31 mouse cellular contexts compared by ENCODE assay signal in genomic region chr1:179776831-179777230, GRCm38 (mm10). TPM values are rescaled to one million over a fixed set of nuclear protein-coding genes. Genes with fewer than 3 reads are reported as not detected.
"Had no signal": no experiment of that assay in that cellular context is flagged by ENCODE, and none has a peak within 500 bp of the region (broad histone marks: within the 10 kb centered on the region; RNA-seq: fewer than 3 reads in every experiment).

No protein-coding gene starts in this region.

- H3K4me3 ChIP-seq: layer of hippocampus, adult 2 months; left cerebral cortex, adult 2 months; neural tube, embryonic 12.5 days; neural tube, embryonic 15.5 days had no signal

- ATAC-seq: inflammation-experienced regulatory T-cells, adult 6 months; intestine, postnatal 0 days; liver, postnatal 0 days had no signal

- H3K4me1 ChIP-seq: neural tube, embryonic 12.5 days; neural tube, embryonic 15.5 days had no signal

- DNase-seq: kidney, adult 2 months; kidney, postnatal 25 days; layer of hippocampus, adult 9-11 months; liver, postnatal 0 days; midbrain, embryonic 14.5 days; retina, postnatal 1 day; thymus, adult 18-20 months; thymus, postnatal 36 days had no signal

- H3K27ac ChIP-seq: kidney, postnatal 0 days; layer of hippocampus, adult 2 months; left cerebral cortex, adult 2 months; liver, embryonic 14.5 days; neural tube, embryonic 12.5 days; neural tube, embryonic 15.5 days had no signal

- H3K4me2 ChIP-seq: liver, embryonic 11.5 days; midbrain, embryonic 11.5 days; neural tube, embryonic 12.5 days; neural tube, embryonic 15.5 days had no signal

- H3K9me3 ChIP-seq: neural tube, embryonic 12.5 days; neural tube, embryonic 15.5 days had no signal

- H3K9ac ChIP-seq: liver, embryonic 14.5 days; liver, postnatal 0 days; neural tube, embryonic 12.5 days; neural tube, embryonic 15.5 days had no signal

- H3K27me3 ChIP-seq: neural tube, embryonic 12.5 days; neural tube, embryonic 15.5 days had no signal

RNA-seq across cellular contexts. Expression of gene Gm10518, which starts 26.3 kb away (rescaled TPM):
- total RNA-seq: layer of hippocampus, adult 2 months; layer of hippocampus, postnatal 25 days; left cerebral cortex, postnatal 10 days; left cerebral cortex, postnatal 36 days; megakaryocyte progenitor cell, adult 5-6 weeks; midbrain, postnatal 0 days had no signal
- polyA plus RNA-seq: inflammation-experienced regulatory T-cells, adult 6 months; intestine, postnatal 0 days; kidney, adult 2 months; kidney, postnatal 0 days; large intestine, adult 2 months; limb, embryonic 14.5 days; midbrain, embryonic 14.5 days; midbrain, postnatal 0 days; neural tube, embryonic 15.5 days; small intestine, adult 2 months; spleen, adult 2 months; stomach, embryonic 16.5 days; urinary bladder, adult 2 months had no signal

RNA-seq across cellular contexts. Expression of gene Kif28, which starts 31.8 kb away (rescaled TPM):
- total RNA-seq: megakaryocyte progenitor cell, adult 5-6 weeks; megakaryocyte-erythroid progenitor cell, adult 5-6 weeks had no signal
- polyA plus RNA-seq: inflammation-experienced regulatory T-cells, adult 6 months; intestine, postnatal 0 days; kidney, adult 2 months; kidney, embryonic 14.5 days; kidney, postnatal 0 days; large intestine, adult 2 months; liver, embryonic 11.5 days; liver, postnatal 0 days; midbrain, embryonic 11.5 days; midbrain, embryonic 14.5 days; midbrain, postnatal 0 days; neural tube, embryonic 15.5 days; small intestine, adult 2 months; spleen, adult 2 months; urinary bladder, adult 2 months had no signal
